Mouse (Mus musculus): Measurements from ENCODE around the gene Zcchc24.

Zcchc24 gene

DNA sequence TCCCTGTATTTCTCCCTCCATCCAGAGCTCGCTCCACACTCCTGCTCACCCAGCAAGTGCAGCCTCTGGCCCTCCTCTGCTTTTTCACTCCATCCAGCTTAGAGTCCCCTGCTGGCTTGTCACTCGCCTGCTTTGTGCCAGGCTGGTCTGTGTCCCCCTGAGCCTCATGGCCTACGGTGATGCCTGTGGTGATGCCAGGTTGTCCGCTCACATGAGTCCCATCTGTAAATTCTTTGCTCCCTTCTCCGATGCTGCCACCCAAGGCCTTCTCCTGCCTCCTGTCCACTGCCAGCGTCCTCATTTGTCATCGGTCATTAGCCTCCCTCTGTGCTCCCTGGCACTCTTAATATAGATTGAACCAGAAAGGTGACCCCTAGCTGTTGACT is 104.5 kb downstream of the Zcchc24 start:
- no peak for DNase-seq

DNA sequence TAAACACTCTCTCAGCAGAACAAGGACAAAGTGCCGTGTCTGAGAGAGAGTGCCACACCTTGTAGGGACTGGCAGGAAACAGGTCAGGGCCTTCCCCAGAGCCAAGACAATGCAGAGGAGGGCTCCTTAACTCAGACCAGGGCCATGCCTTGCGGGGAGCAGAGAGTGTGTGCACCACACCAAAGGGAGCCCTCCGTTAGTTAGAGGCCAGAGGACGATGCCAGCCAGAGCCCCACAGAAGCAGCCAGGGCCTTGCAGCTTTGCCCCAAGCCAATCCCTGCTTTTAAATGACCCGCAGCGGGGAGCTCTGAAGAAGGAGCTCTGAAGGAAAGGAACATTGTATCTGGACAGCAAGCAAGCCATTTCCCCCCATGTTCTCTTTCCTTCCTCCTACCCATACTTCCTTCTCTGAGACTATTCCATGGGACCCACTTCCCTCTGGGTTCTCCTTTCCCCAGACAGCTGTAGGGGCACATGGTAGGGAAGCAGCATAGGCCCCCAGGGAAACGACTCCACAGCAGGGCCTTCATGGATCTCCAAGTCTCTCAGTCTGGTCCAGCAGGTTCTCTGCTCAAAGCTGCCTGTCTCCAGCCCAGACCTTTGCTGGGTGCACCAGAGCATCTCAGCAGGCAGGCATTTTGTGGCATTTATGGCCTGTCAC is 105.1 kb downstream of the Zcchc24 start:
- no peak for DNase-seq
